In the genomic region with DNA sequence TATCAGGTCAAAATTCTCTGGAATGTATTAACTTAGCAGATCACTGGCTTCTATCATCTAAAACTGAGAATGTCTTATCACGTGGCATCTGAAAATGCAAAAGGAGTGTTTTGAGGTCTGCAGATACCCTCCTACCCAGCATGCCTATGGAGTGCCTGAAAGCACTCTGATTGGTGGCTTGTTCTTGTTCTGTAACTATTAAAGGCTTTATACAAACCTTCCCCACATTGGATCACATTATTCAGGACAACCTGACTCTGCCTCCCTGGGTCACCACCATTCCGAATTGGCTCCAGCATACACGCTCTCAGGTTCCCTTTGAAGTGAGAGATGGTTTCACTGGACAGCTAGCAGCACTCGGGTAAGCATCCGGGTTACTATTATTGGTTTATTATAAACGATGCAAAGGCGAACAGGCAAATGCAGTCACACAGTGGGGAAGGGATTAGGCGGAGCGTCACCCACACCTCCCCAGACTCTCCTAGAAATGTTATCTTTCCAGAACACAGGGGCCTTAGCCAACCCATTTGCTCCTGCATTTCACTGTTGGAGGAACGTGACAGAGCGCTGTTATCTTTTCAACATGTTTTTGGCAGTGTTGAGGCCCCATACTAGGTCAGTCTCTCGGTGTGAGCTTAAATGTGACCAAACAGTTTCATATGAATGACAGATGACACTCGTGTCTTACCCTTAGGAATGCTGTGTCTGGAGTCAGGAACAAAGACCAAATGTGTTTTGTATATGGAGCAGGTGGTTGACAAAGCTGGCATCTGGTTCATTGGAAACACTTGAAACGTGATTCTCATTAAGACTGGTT, we compare ENCODE assay signal across 12 mouse cellular contexts. TPM values are rescaled to one million over a fixed set of nuclear protein-coding genes. Genes with fewer than 3 reads are reported as not detected.
DNase-seq lines count a peak whose midpoint lies in the region; ATAC-seq and TF ChIP-seq lines count a peak whose summit lies in the region.
"Had no signal": no experiment of that assay in that cellular context is flagged by ENCODE, and none has a peak within 500 bp of the region (broad histone marks: within the 10 kb centered on the region; RNA-seq: fewer than 3 reads in every experiment).

No protein-coding gene starts in this region.

- WGBS in forebrain, postnatal 0 days: 50% methylated on average over 14 of the region's 14 CpGs
- WGBS in forebrain, embryonic 15.5 days: 56% methylated on average over 14 of the region's 14 CpGs
- WGBS in liver, embryonic 11.5 days: 38% methylated on average over 14 of the region's 14 CpGs
- 72% methylated on average over 14 of the region's 14 CpGs for WGBS in hindbrain, embryonic 16.5 days

- no peak for TF ChIP-seq CTCF in forebrain, postnatal 0 days (IDR thresholded peaks at IDR 0.05; ENCODE audit: low read depth)

- peak; percentile 38 for DNase-seq in forebrain, postnatal 0 days
- DNase-seq in spleen, adult 12 weeks (ENCODE audit: low spot score): peak; percentile 61
- no peak for DNase-seq in spleen, adult 18-20 months
- peak; percentile 47 for DNase-seq in liver, embryonic 11.5 days (ENCODE audit: low spot score)
- DNase-seq in yolk sac, embryonic 10.5 days (ENCODE audit: low spot score): peak; percentile 20
- DNase-seq in ovary, postnatal 36 days (ENCODE audit: low spot score): no peak
- DNase-seq: B cell, adult 2 months; cerebellum, postnatal 36 days had no signal

- H3K27me3 ChIP-seq in forebrain, postnatal 0 days (ENCODE audit: insufficient read depth, low read length): no peaks in the 10 kb centered on the region
- no peaks in the 10 kb centered on the region for H3K27me3 ChIP-seq in forebrain, embryonic 15.5 days
- no peaks in the 10 kb centered on the region for H3K27me3 ChIP-seq in liver, embryonic 11.5 days (replicated peaks; ENCODE audit: control insufficient read depth, insufficient read depth, low read length)
- no peaks in the 10 kb centered on the region for H3K27me3 ChIP-seq in hindbrain, embryonic 16.5 days (replicated peaks; ENCODE audit: control insufficient read depth, insufficient read depth, low read length)

- H3K9me3 ChIP-seq in forebrain, postnatal 0 days (ENCODE audit: low read length): no peaks in the 10 kb centered on the region
- H3K9me3 ChIP-seq in forebrain, embryonic 15.5 days: no peaks in the 10 kb centered on the region
- H3K9me3 ChIP-seq in liver, embryonic 11.5 days (ENCODE audit: control insufficient read depth, low read length): no peaks in the 10 kb centered on the region
- no peaks in the 10 kb centered on the region for H3K9me3 ChIP-seq in hindbrain, embryonic 16.5 days (ENCODE audit: control insufficient read depth, low read length)

- no peak overlapping the region for H3K27ac ChIP-seq in forebrain, postnatal 0 days (ENCODE audit: low read depth, low read length)
- H3K27ac ChIP-seq in forebrain, embryonic 15.5 days (replicated peaks): no peak overlapping the region
- peak overlapping the region; percentile 98 for H3K27ac ChIP-seq in liver, embryonic 11.5 days (ENCODE audit: low read depth, low read length)
- no peak overlapping the region for H3K27ac ChIP-seq in hindbrain, embryonic 16.5 days (ENCODE audit: low read depth, low read length)
- H3K27ac ChIP-seq: layer of hippocampus, adult 2 months had no signal

- no peaks in the 10 kb centered on the region for H3K36me3 ChIP-seq in forebrain, postnatal 0 days (ENCODE audit: insufficient read depth)
- H3K36me3 ChIP-seq in forebrain, embryonic 15.5 days: no peaks in the 10 kb centered on the region
- H3K36me3 ChIP-seq in liver, embryonic 11.5 days (ENCODE audit: control insufficient read depth, insufficient read depth, low read length): no peaks in the 10 kb centered on the region
- H3K36me3 ChIP-seq in hindbrain, embryonic 16.5 days (ENCODE audit: control insufficient read depth, insufficient read depth, low read length): no peaks in the 10 kb centered on the region

- ATAC-seq in forebrain, postnatal 0 days: no peak
- no peak for ATAC-seq in forebrain, embryonic 15.5 days (replicated peaks)
- ATAC-seq in liver, embryonic 11.5 days (replicated peaks; ENCODE audit: low FRiP score): peak; percentile 99
- ATAC-seq in hindbrain, embryonic 16.5 days: no peak
- ATAC-seq: lung, postnatal 0 days had no signal

- H3K4me2 ChIP-seq in forebrain, postnatal 0 days (ENCODE audit: low read depth): no peak overlapping the region
- no peak overlapping the region for H3K4me2 ChIP-seq in forebrain, embryonic 15.5 days (replicated peaks)
- peak overlapping the region; percentile 47 for H3K4me2 ChIP-seq in liver, embryonic 11.5 days
- H3K4me2 ChIP-seq in hindbrain, embryonic 16.5 days (ENCODE audit: low read length): no peak overlapping the region

- H3K4me1 ChIP-seq in forebrain, postnatal 0 days (ENCODE audit: insufficient read depth): no peaks in the 10 kb centered on the region
- H3K4me1 ChIP-seq in forebrain, embryonic 15.5 days: no peaks in the 10 kb centered on the region
- H3K4me1 ChIP-seq in liver, embryonic 11.5 days (replicated peaks; ENCODE audit: control insufficient read depth, insufficient read depth, low read length): peaks cover 30% of the 10 kb centered on the region
- H3K4me1 ChIP-seq in hindbrain, embryonic 16.5 days (ENCODE audit: control insufficient read depth, insufficient read depth, low read depth, low read length): no peaks in the 10 kb centered on the region

- H3K4me3 ChIP-seq in forebrain, postnatal 0 days (ENCODE audit: low read depth, low read length): no peak overlapping the region
- H3K4me3 ChIP-seq in forebrain, embryonic 15.5 days: no peak overlapping the region
- H3K4me3 ChIP-seq in liver, embryonic 11.5 days (ENCODE audit: low read depth, low read length): peak overlapping the region; percentile 18; the same call in 1 of the 2 replicates
- no peak overlapping the region for H3K4me3 ChIP-seq in hindbrain, embryonic 16.5 days (ENCODE audit: low read length)
- H3K4me3 ChIP-seq: layer of hippocampus, adult 2 months had no signal

- H3K9ac ChIP-seq in forebrain, postnatal 0 days: no peak overlapping the region
- no peak overlapping the region for H3K9ac ChIP-seq in forebrain, embryonic 15.5 days (replicated peaks)
- peak overlapping the region; percentile 60 for H3K9ac ChIP-seq in liver, embryonic 11.5 days (ENCODE audit: low read depth, low read length)
- no peak overlapping the region for H3K9ac ChIP-seq in hindbrain, embryonic 16.5 days (ENCODE audit: low read depth, low read length)

RNA-seq across cellular contexts. Expression of gene Nxpe2, which starts 8.8 kb away (rescaled TPM):
- not detected in 2 replicates for total RNA-seq in forebrain, postnatal 0 days (2014; rRNA removed)
- polyA plus RNA-seq in forebrain, postnatal 0 days (2015; fragmentation: Nextera tagmentation; extraction: Ambion mirVana): 0.08 and 0.38 TPM in 2 replicates
- 0.19 and 0.49 TPM in 2 replicates for polyA plus RNA-seq in forebrain, embryonic 15.5 days (2015; fragmentation: Nextera tagmentation; extraction: Ambion mirVana)
- polyA plus RNA-seq in liver, embryonic 11.5 days (2014; fragmentation: Nextera tagmentation; extraction: Ambion mirVana): 100 and 104 TPM in 2 replicates
- 0.45 and 0.71 TPM in 2 replicates for polyA plus RNA-seq in hindbrain, embryonic 16.5 days (2015; fragmentation: Nextera tagmentation; extraction: Ambion mirVana)

Comparison
In these comparisons a context has a peak if more than half of its experiments do, and no peak if none do; other contexts are left out.
1. DNase-seq: peak in forebrain, postnatal 0 days (single experiment), spleen, adult 12 weeks (single experiment), liver, embryonic 11.5 days (single experiment) and yolk sac, embryonic 10.5 days (single experiment); none in spleen, adult 18-20 months (0 of 2) and ovary, postnatal 36 days (single experiment).
2. RNA of gene Nxpe2, which starts 8.8 kb away (polyA plus RNA-seq): 100 to 104 TPM in liver, embryonic 11.5 days; 0.45 to 0.71 TPM in hindbrain, embryonic 16.5 days, 0.08 to 0.38 TPM in forebrain, postnatal 0 days and 0.19 to 0.49 TPM in forebrain, embryonic 15.5 days; every median in the first group is over 10 times any median in the second.